Mouse (Mus musculus): ENCODE measurements around the gene Olfr980.
"Not testable (repeated sequence)": the region's sequence is repeated elsewhere in the genome, so short reads cannot be mapped to it uniquely, and the experiment has no call there.

Olfr980 gene

GRCm38 (mm10) chr9:40009482-40009881 lies at the start of gene Olfr980:
TSS of gene Olfr980 (minus strand) at chr9:40009582.
- DNase-seq (ENCODE audit: low spot score in 2 of 2) = no peak

GRCm38 (mm10) chr9:40050138-40050537 lies 40.8 kb upstream of the Olfr980 start:
- no peak for DNase-seq (ENCODE audit: low spot score in 2 of 2)

GRCm38 (mm10) chr9:40021164-40021563 lies 11.8 kb upstream of the Olfr980 start, which contains the start of gene Olfr981:
TSS of gene Olfr981 (plus strand) at chr9:40021464.
- no peak for DNase-seq (ENCODE audit: low spot score in 2 of 2)

- DNase-seq (ENCODE audit: low spot score in 2 of 2) = no peak
Measured at GRCm38 (mm10) chr9:40003365-40003764, 6.0 kb downstream of the Olfr980 start, which contains the start of gene Olfr979. TSS of gene Olfr979 (minus strand) at chr9:40003465.

- no peak for DNase-seq (ENCODE audit: low spot score in 2 of 2)
Measured at GRCm38 (mm10) chr9:39991813-39992212, 17.6 kb downstream of the Olfr980 start, which contains the start of gene Olfr978. TSS of gene Olfr978 (plus strand) at chr9:39992113.

GRCm38 (mm10) chr9:39976581-39977145 lies 32.7 kb downstream of the Olfr980 start:
- DNase-seq (ENCODE audit: low spot score in 2 of 2) = not testable (repeated sequence)

GRCm38 (mm10) chr9:39961033-39961432 lies 48.3 kb downstream of the Olfr980 start, which contains the start of gene Olfr976:
TSS of gene Olfr976 (minus strand) at chr9:39961133.
- DNase-seq (ENCODE audit: low spot score in 2 of 2) = not testable (repeated sequence)

All from right cerebral cortex, adult 2 months (tissue).